In genomic region chr10:34208031-34208430, GRCm38 (mm10) we compare ENCODE assay signal across 9 mouse cellular contexts. TPM values are rescaled to one million over a fixed set of nuclear protein-coding genes. Genes with fewer than 3 reads are reported as not detected.
DNase-seq lines count a peak whose midpoint lies in the region; ATAC-seq and TF ChIP-seq lines count a peak whose summit lies in the region.
"Had no signal": no experiment of that assay in that cellular context is flagged by ENCODE, and none has a peak within 500 bp of the region (broad histone marks: within the 10 kb centered on the region; RNA-seq: fewer than 3 reads in every experiment).

No protein-coding gene starts in this region.

- ATAC-seq in heart, embryonic 14.5 days (ENCODE audit: insufficient number of reproducible peaks, insufficient read depth, low FRiP score, low read depth), result no peak
- ATAC-seq in hindbrain, postnatal 0 days, result no peak
- ATAC-seq in midbrain, embryonic 15.5 days (replicated peaks), result no peak

- H3K27me3 ChIP-seq in heart, embryonic 14.5 days (ENCODE audit: control insufficient read depth, insufficient read depth, low read length), result no peaks in the 10 kb centered on the region
- H3K27me3 ChIP-seq in hindbrain, postnatal 0 days (ENCODE audit: insufficient read depth, low read length), result no peaks in the 10 kb centered on the region
- no peaks in the 10 kb centered on the region for H3K27me3 ChIP-seq in midbrain, embryonic 15.5 days (replicated peaks)

- H3K9ac ChIP-seq in heart, embryonic 14.5 days (ENCODE audit: low read length), result peak overlapping the region; percentile 92
- no peak overlapping the region for H3K9ac ChIP-seq in hindbrain, postnatal 0 days (replicated peaks; ENCODE audit: low read length)
- no peak overlapping the region for H3K9ac ChIP-seq in midbrain, embryonic 15.5 days

- TF ChIP-seq CTCF in cortical plate, adult 2 months (IDR thresholded peaks at IDR 0.05; ENCODE audit: extremely low read depth, insufficient read depth, low read length), result no peak
- no peak for TF ChIP-seq CTCF in hindbrain, postnatal 0 days (IDR thresholded peaks at IDR 0.05; ENCODE audit: low read depth)

- H3K36me3 ChIP-seq in heart, embryonic 14.5 days (ENCODE audit: control insufficient read depth, insufficient read depth, low read length), result no peaks in the 10 kb centered on the region
- no peaks in the 10 kb centered on the region for H3K36me3 ChIP-seq in hindbrain, postnatal 0 days (ENCODE audit: insufficient read depth, low read length)
- no peaks in the 10 kb centered on the region for H3K36me3 ChIP-seq in midbrain, embryonic 15.5 days (replicated peaks)
- H3K36me3 ChIP-seq: G1E had no signal

- peak overlapping the region; percentile 86 for H3K4me2 ChIP-seq in heart, embryonic 14.5 days (ENCODE audit: low read length)
- H3K4me2 ChIP-seq in hindbrain, postnatal 0 days (ENCODE audit: low read depth, low read length), result peak overlapping the region; percentile 68
- H3K4me2 ChIP-seq in midbrain, embryonic 15.5 days, result peak overlapping the region; percentile 68

- no peak for TF ChIP-seq POLR2A in cortical plate, adult 2 months (IDR thresholded peaks at IDR 0.05; ENCODE audit: extremely low read depth, insufficient read depth, low read length)

- H3K4me3 ChIP-seq in heart, embryonic 14.5 days (ENCODE audit: control insufficient read depth in 1 of 2, insufficient read depth in 1 of 2, low read depth in 1 of 2, low read length in 2 of 2), result peak overlapping the region; percentile 90 to 93
- peak overlapping the region; percentile 63; the same call in 1 of the 2 replicates for H3K4me3 ChIP-seq in cortical plate, adult 2 months (ENCODE audit: insufficient read depth, low read length)
- H3K4me3 ChIP-seq in hindbrain, postnatal 0 days (ENCODE audit: low read length), result peak overlapping the region; percentile 82
- H3K4me3 ChIP-seq in midbrain, embryonic 15.5 days, result peak overlapping the region; percentile 61

- peak overlapping the region; percentile 90 to 91 for H3K27ac ChIP-seq in heart, embryonic 14.5 days (replicated peaks in 1 of 2; ENCODE audit: control insufficient read depth in 1 of 2, insufficient read depth in 1 of 2, low read depth in 2 of 2, low read length in 2 of 2)
- H3K27ac ChIP-seq in cortical plate, adult 2 months (ENCODE audit: insufficient read depth, low read length), result no peak overlapping the region
- 0 out of 2 replicates have a peak overlapping the region, but pooled peaks have one; percentile 75 for H3K27ac ChIP-seq in hindbrain, postnatal 0 days
- 0 out of 2 replicates have a peak overlapping the region, but pooled peaks have one; percentile 64 for H3K27ac ChIP-seq in midbrain, embryonic 15.5 days

- peaks cover 0 to 6% of the 10 kb centered on the region in 2 experiments; a peak in 1 of 4 replicates for H3K4me1 ChIP-seq in heart, embryonic 14.5 days (ENCODE audit: control insufficient read depth in 2 of 2, insufficient read depth in 2 of 2, low read length in 2 of 2)
- no peaks in the 10 kb centered on the region; the same call in 1 of the 2 replicates for H3K4me1 ChIP-seq in cortical plate, adult 2 months (ENCODE audit: control insufficient read depth, insufficient read depth, low read length)
- H3K4me1 ChIP-seq in hindbrain, postnatal 0 days (ENCODE audit: insufficient read depth, low read length), result 0 out of 2 replicates have a peak, but pooled peaks cover 5% of the 10 kb centered on the region
- peaks cover 4% of the 10 kb centered on the region for H3K4me1 ChIP-seq in midbrain, embryonic 15.5 days

- no peak for DNase-seq in heart, adult 18-20 months
- DNase-seq in hindbrain, postnatal 0 days (ENCODE audit: low spot score), result peak; percentile 6
- DNase-seq in cerebellum, adult 11-12 months, result no peak
- DNase-seq in thymus, adult 18-20 months, result no peak
- no peak for DNase-seq in spleen, postnatal 10 days (ENCODE audit: low spot score in 2 of 2)

- WGBS in heart, embryonic 14.5 days, result 7% methylated on average over 13 of the region's 13 CpGs
- 6% methylated on average over 13 of the region's 13 CpGs for WGBS in hindbrain, postnatal 0 days
- WGBS in midbrain, embryonic 15.5 days, result 4% methylated on average over 13 of the region's 13 CpGs

- no peaks in the 10 kb centered on the region for H3K9me3 ChIP-seq in heart, embryonic 14.5 days (ENCODE audit: control insufficient read depth, low read length)
- H3K9me3 ChIP-seq in hindbrain, postnatal 0 days (ENCODE audit: low read length), result no peaks in the 10 kb centered on the region
- no peaks in the 10 kb centered on the region for H3K9me3 ChIP-seq in midbrain, embryonic 15.5 days
- H3K9me3 ChIP-seq: G1E had no signal

RNA-seq across cellular contexts. Expression of gene Dse, which starts 0.5 kb away (rescaled TPM):
- 15.6 and 16.8 TPM in 2 replicates for polyA plus RNA-seq in heart, embryonic 14.5 days (2014; fragmentation: Nextera tagmentation; extraction: Ambion mirVana)
- total RNA-seq in heart, adult 18-20 months (2021), result 1 to 10 TPM; 4.0 to 4.4 TPM
- polyA plus RNA-seq in cortical plate, adult 2 months (2012; rRNA removed), result 2.7 and 2.8 TPM in 2 replicates
- 21.0 and 24.0 TPM in 2 replicates for total RNA-seq in hindbrain, postnatal 0 days (2014; rRNA removed)
- 5.4 and 5.6 TPM in 2 replicates for polyA plus RNA-seq in hindbrain, postnatal 0 days (2015; fragmentation: Nextera tagmentation; extraction: Ambion mirVana)
- polyA plus RNA-seq in midbrain, embryonic 15.5 days (2015; fragmentation: Nextera tagmentation; extraction: Ambion mirVana), result 7.5 and 7.6 TPM in 2 replicates
- polyA plus RNA-seq: G1E had no signal
